ENCODE assay signal across 1 mouse cellular context in genomic region chr17:45724574-45724921, GRCm38 (mm10).
TF ChIP-seq lines count a peak whose summit lies in the region.

No protein-coding gene starts in this region.

TF ChIP-seq in myocyte, 11 proteins besides CTCF, POLR2A, EP300 and RAD21:
- TF ChIP-seq TCF12 (IDR thresholded peaks at IDR 0.05; ENCODE audit: insufficient read depth, poor library complexity, severe bottlenecking): no peak
- TF ChIP-seq SRF (IDR thresholded peaks at IDR 0.05; ENCODE audit: control insufficient read depth, insufficient read length, low read depth): no peak
- no peak for TF ChIP-seq MAX (IDR thresholded peaks at IDR 0.05; ENCODE audit: low read depth)
- TF ChIP-seq REST (IDR thresholded peaks at IDR 0.05; ENCODE audit: insufficient read depth, insufficient read length): no peak
- TF ChIP-seq E2F4 (IDR thresholded peaks at IDR 0.05; ENCODE audit: insufficient read depth): no peak
- TF ChIP-seq MYOD1 (IDR thresholded peaks at IDR 0.05; ENCODE audit: control insufficient read depth in 1 of 3, insufficient read length in 2 of 3, low read depth in 2 of 3): no peak
- TF ChIP-seq TCF3 (IDR thresholded peaks at IDR 0.05; ENCODE audit: insufficient read length, low read depth): no peak
- TF ChIP-seq CEBPB (IDR thresholded peaks at IDR 0.05; ENCODE audit: insufficient read depth, poor library complexity, severe bottlenecking): no peak
- no peak for TF ChIP-seq USF1 (IDR thresholded peaks at IDR 0.05; ENCODE audit: low read depth)
- no peak for TF ChIP-seq POLR2AphosphoS2 (IDR thresholded peaks at IDR 0.05; ENCODE audit: insufficient read length, low read depth)
